Mouse (Mus musculus) midbrain, embryonic 12.5 days (tissue): Measurements from ENCODE around the gene Relt. TPM values are rescaled to one million over a fixed set of nuclear protein-coding genes. Genes with fewer than 3 reads are reported as not detected.

Experiments
- ATAC-seq: fragments of 200-750 bp; cut with Nextera tagmentation; 2 replicates; pipeline ENCODE4 v1.8.0; 2017; ENCODE audit warnings: low read depth, moderate TSS enrichment, moderate library complexity; ENCODE audit not compliant: low FRiP score
- H3K27ac ChIP-seq: fragments of 300-500 bp; sonication (generic); replicated peaks from 2 replicates; pipeline ENCODE4 v1.5.1; 2016; ENCODE audit warnings: mild to moderate bottlenecking
- H3K27me3 ChIP-seq: fragments of 300-500 bp; sonication (generic); 2 replicates; pipeline ENCODE4 v1.6.1; 2016; ENCODE audit warnings: mild to moderate bottlenecking
- H3K36me3 ChIP-seq: fragments of 300-500 bp; sonication (generic); 2 replicates; pipeline ENCODE4 v1.6.1; 2016
- H3K4me1 ChIP-seq: fragments of 300-500 bp; sonication (generic); 2 replicates; pipeline ENCODE4 v1.6.1; 2016
- H3K4me2 ChIP-seq: fragments of 300-500 bp; sonication (generic); replicated peaks from 2 replicates; pipeline ENCODE4 v1.6.1; 2016; ENCODE audit warnings: mild to moderate bottlenecking, moderate library complexity
- H3K4me3 ChIP-seq: fragments of 300-500 bp; sonication (generic); 2 replicates; pipeline ENCODE4 v1.5.1; 2016; ENCODE audit warnings: mild to moderate bottlenecking
- H3K9ac ChIP-seq: fragments of 300-500 bp; sonication (generic); replicated peaks from 2 replicates; pipeline ENCODE4 v1.6.1; 2016; ENCODE audit warnings: mild to moderate bottlenecking, moderate library complexity
- H3K9me3 ChIP-seq: fragments of 300-500 bp; sonication (generic); 2 replicates; pipeline ENCODE4 v1.6.1; 2016; ENCODE audit warnings: mild to moderate bottlenecking
- WGBS: fragments of 180-500 bp; shearing (Covaris S2); methylation state at CpG from one replicate; pipeline ENCODE4 v1.1.7; 2016; 5-methylcytosine and 5-hydroxymethylcytosine counted together
- polyA plus RNA-seq: library from polyadenylated mRNA; unstranded; fragments of >200 nt; fragmentation: Nextera tagmentation; extraction: Ambion mirVana; gene quantifications from 2 replicates; pipeline ENCODE4 v1.2.1, GENCODE M21; 2016

Relt gene
- polyA plus RNA-seq, 1 experiment from 2014 or later, result 2.4 TPM

DNA sequence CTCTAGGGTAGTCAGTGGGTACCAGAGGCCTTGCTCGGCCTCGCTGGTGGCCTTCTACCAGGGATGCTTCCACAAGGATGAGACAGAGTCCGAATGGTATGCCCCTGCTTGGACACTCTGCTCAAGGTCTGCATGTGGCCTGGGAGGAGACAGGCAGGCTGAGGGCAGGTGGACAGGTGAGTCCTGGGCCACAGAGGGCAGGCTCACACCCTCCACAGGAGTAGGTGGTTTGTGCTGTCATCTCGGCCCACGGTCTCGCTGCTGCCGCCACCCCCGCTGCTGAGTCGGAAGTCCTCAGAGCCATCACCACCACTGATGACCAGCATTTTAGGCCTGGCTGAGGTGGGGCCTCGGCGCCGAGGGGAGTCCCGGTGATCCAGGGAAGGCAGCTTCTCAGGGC is 10.0 kb upstream of the Relt start:
- no peaks in the 10 kb centered on the region for H3K4me1 ChIP-seq
- no peak overlapping the region for H3K4me3 ChIP-seq
- no peaks in the 10 kb centered on the region for H3K27me3 ChIP-seq
- no peak for ATAC-seq
- 95% methylated on average over 13 of the region's 13 CpGs for WGBS
- H3K9me3 ChIP-seq, result no peaks in the 10 kb centered on the region
- H3K36me3 ChIP-seq, result peaks cover 43% of the 10 kb centered on the region
- no peak overlapping the region for H3K27ac ChIP-seq
- H3K9ac ChIP-seq, result no peak overlapping the region
- no peak overlapping the region for H3K4me2 ChIP-seq

DNA sequence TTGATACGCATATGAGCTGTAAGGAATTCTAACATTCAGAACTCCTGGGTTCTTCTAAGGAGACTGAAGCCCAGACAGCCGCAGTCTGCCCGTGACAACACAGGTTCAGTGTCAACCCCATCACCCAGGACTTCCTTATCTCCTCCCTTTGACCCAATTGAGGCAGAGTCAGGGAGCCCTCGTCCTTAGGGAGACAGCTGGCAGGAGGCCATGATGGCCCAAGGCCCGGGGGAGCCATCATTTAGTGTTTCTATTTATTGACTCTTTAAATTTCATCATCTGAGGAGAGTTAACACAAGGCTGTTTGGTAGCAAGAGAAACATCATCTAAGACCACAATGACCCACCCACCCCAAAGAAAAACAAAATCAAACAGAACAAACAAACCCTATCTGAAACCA is 8.6 kb upstream of the Relt start:
- Histone ChIP-seq H3K4me2 (no peak overlapping the region), H3K27ac (no peak overlapping the region), H3K4me1 (no peaks in the 10 kb centered on the region), H3K9ac (no peak overlapping the region), H3K27me3 (no peaks in the 10 kb centered on the region), H3K9me3 (no peaks in the 10 kb centered on the region), H3K36me3 (peaks cover 31% of the 10 kb centered on the region), H3K4me3 (no peak overlapping the region)
- ATAC-seq, result no peak
- WGBS, result 88% methylated on average over 5 of the region's 5 CpGs

DNA sequence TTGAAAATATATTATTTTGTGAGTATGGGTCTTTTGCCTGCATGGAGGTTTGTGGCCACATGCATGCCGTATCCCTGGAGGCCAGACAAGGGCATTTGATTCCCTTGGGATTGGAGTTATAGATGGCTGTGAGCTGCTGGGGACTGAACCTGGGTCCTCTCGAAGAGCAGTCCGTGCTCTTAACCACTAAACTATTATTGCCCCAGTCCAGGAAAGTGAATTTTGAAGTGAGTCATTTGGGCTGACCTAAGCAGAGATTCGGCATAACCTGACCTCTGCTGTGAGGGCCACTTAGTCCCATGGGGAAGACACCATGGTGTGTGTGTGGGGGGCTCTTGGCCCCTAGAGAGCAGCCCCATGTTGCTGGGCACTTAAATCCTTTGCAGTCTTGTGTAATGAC is 8.1 kb upstream of the Relt start:
- Histone ChIP-seq H3K27me3 (no peaks in the 10 kb centered on the region), H3K4me3 (no peak overlapping the region), H3K9ac (no peak overlapping the region), H3K36me3 (peaks cover 26% of the 10 kb centered on the region), H3K4me1 (no peaks in the 10 kb centered on the region), H3K4me2 (no peak overlapping the region), H3K9me3 (no peaks in the 10 kb centered on the region), H3K27ac (no peak overlapping the region)
- 91% methylated on average over 4 of the region's 4 CpGs for WGBS
- no peak for ATAC-seq

DNA sequence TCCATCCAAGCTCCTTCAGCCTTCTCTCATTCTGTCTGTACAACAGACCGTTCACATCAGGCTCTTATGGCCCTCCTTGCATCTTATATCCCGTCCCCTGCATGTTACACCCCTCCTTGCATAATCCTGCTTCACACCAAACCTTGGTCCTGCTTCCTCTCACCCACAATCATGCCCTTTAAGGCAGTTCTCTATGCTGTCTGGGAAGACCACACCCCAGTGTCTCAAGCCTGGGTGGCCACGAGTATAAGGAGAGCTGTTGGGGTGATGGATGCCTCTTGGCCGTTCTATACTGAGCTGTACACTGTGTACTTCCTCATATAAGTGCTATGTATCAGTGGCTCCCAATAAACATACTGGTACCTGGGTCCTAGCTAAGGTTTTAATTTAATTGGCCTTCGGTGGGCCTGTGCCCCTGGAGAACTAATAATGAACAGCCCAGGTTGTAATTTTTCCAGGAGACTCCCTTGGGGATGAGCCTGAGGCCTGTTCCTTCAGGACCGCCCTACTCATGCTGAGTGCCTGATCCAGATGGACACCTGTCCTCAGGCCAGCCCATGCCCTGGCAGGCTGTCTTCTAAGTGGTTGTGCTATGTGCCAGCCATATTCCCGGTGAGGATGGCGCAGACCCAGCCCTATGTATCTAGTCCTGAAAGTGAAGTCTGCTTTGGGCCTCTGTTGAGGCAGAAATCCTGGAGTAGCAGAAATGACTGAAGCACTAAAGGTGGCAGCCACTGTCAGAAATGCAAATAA is 6.8 kb upstream of the Relt start:
- H3K9ac ChIP-seq, result no peak overlapping the region
- WGBS, result 87% methylated on average over 8 of the region's 8 CpGs
- no peak for ATAC-seq
- H3K9me3 ChIP-seq, result no peaks in the 10 kb centered on the region
- H3K27me3 ChIP-seq, result no peaks in the 10 kb centered on the region
- H3K4me1 ChIP-seq, result no peaks in the 10 kb centered on the region
- H3K4me3 ChIP-seq, result no peak overlapping the region
- H3K4me2 ChIP-seq, result no peak overlapping the region
- H3K36me3 ChIP-seq, result peaks cover 20% of the 10 kb centered on the region
- H3K27ac ChIP-seq, result no peak overlapping the region

DNA sequence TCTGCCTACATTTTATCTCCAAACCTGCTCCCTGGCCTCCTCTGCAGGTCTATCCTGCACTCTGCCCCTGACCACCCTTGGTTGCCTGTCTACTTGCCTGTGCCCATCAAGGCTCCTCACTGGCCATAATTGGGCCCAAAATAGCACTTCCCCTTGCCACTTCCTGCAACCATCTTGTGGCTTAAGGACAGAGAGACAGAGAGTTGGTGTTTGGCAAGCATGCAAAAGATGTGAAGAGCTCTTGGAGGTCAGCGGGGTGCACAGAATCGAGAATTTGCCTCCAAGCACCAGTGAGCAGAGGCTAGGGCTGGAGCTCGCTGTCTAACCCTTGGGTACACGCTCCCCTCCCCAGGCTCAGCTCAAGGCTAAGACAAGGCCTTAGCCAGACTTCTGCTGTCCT is 5.3 kb upstream of the Relt start:
- Histone ChIP-seq H3K36me3 (peaks cover 15% of the 10 kb centered on the region), H3K27me3 (no peaks in the 10 kb centered on the region), H3K4me1 (no peaks in the 10 kb centered on the region), H3K27ac (no peak overlapping the region), H3K4me3 (no peak overlapping the region), H3K4me2 (no peak overlapping the region), H3K9ac (no peak overlapping the region), H3K9me3 (no peaks in the 10 kb centered on the region)
- ATAC-seq, result no peak
- 76% methylated on average over 4 of the region's 4 CpGs for WGBS

DNA sequence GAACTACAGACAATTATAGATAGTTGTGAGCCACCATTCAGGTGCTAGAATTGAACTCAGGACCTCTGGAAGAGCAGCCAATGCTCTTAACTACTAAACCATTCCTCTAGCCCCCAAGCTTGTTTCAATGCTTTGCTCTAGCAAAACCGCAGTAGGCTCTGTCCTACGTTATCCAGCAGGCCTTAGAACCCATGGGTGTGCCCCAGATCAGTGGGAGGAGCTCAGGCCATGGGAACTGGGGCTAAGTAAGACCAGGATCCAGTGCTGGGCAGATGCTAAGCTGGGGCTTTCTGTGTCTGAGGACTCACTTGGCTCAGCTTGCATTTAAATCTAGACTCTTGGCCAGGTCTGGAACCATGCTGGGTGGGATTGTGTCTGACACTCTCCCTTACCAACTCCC is 4.3 kb upstream of the Relt start:
- WGBS, result 55% methylated on average over 2 of the region's 2 CpGs

DNA sequence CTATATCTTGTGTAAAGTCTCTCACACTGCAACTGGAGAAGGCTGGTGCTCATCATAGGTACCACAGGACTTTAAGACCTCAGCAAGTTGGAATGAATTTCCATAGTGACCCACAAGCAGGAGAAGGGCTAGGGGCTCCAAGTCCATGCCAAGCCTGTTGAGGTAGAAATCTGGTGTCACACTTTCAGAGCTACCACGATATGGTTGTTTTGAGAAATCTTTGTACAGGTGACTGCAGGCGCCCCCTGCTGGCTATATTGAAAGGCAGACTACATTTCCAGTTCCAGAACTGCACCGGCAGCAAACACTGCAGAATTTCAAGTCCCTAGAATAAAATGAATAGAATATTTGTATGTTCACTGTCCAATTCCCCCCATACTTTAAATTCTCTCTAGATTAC is 3.4 kb upstream of the Relt start:
- H3K36me3 ChIP-seq, result no peaks in the 10 kb centered on the region
- no peaks in the 10 kb centered on the region for H3K9me3 ChIP-seq
- no peak overlapping the region for H3K4me3 ChIP-seq
- peaks cover 10% of the 10 kb centered on the region for H3K4me1 ChIP-seq
- H3K4me2 ChIP-seq, result no peak overlapping the region
- H3K9ac ChIP-seq, result no peak overlapping the region
- no peak for ATAC-seq
- H3K27ac ChIP-seq, result no peak overlapping the region
- WGBS, result 15% methylated on average over 3 of the region's 3 CpGs
- peaks cover 6% of the 10 kb centered on the region for H3K27me3 ChIP-seq

More for the DNA sequence above, 4.3 kb upstream of the Relt start:
- H3K27ac ChIP-seq, result no peak overlapping the region
- H3K4me2 ChIP-seq, result no peak overlapping the region
- H3K4me3 ChIP-seq, result no peak overlapping the region
- no peaks in the 10 kb centered on the region for H3K9me3 ChIP-seq
- no peaks in the 10 kb centered on the region for H3K27me3 ChIP-seq
- no peak for ATAC-seq
- H3K36me3 ChIP-seq, result peaks cover 5% of the 10 kb centered on the region
- H3K9ac ChIP-seq, result no peak overlapping the region
- H3K4me1 ChIP-seq, result peaks cover 2% of the 10 kb centered on the region; the same call in 1 of the 2 replicates

DNA sequence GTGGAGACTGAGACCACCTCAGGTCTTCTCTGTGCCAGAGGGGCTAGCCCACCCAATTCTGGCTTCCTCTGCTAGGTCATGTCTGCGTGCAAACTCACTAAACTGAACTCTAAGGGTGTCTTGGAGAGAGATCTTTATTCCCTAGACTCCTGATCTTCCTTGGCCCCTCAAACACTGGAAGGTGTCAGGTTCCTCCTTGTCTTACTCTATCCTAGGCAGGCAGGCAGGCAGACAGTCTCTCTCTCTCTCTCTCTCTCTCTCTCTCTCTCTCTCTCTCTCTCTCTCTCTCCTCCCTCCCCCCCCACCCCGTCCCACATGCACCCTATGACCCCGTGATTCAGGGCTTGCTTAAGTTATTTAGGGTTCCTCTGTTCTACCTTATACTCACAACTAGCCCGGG is 893 bp downstream of the Relt start:
- H3K4me1 ChIP-seq, result peaks cover 13% of the 10 kb centered on the region
- H3K9ac ChIP-seq, result peak overlapping the region; percentile 76
- peak overlapping the region; percentile 97 for H3K4me2 ChIP-seq
- no peaks in the 10 kb centered on the region for H3K36me3 ChIP-seq
- H3K27me3 ChIP-seq, result peaks cover 6% of the 10 kb centered on the region
- H3K9me3 ChIP-seq, result no peaks in the 10 kb centered on the region
- H3K27ac ChIP-seq, result no peak overlapping the region
- peak overlapping the region; percentile 78 for H3K4me3 ChIP-seq
- WGBS, result 7% methylated on average over 4 of the region's 4 CpGs
- no peak for ATAC-seq

DNA sequence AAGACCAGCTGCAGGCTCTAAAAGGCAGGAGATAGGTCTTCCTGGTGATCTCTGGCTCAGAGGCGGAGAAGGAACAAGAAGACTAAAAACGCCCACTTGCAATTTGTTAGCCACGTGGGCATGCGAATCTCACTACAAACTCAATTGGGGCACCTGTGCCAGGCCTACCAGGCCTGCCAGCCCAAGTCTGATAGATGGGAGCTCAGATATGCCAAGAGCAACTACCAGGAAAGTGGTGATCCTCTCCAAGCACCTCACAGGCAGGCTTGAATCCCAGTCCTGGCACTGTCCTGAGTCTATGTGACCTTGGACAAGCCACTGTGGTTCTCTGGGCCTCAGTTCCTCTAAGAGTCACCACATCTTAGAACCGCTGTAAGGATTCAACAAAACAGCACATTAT is 2.0 kb downstream of the Relt start:
- WGBS, result 95% methylated on average over 5 of the region's 5 CpGs
- Histone ChIP-seq H3K9ac (no peak overlapping the region), H3K4me1 (peaks cover 13% of the 10 kb centered on the region), H3K36me3 (no peaks in the 10 kb centered on the region), H3K27me3 (peaks cover 6% of the 10 kb centered on the region), H3K9me3 (no peaks in the 10 kb centered on the region), H3K4me3 (no peak overlapping the region), H3K27ac (no peak overlapping the region), H3K4me2 (no peak overlapping the region)
- ATAC-seq, result no peak

DNA sequence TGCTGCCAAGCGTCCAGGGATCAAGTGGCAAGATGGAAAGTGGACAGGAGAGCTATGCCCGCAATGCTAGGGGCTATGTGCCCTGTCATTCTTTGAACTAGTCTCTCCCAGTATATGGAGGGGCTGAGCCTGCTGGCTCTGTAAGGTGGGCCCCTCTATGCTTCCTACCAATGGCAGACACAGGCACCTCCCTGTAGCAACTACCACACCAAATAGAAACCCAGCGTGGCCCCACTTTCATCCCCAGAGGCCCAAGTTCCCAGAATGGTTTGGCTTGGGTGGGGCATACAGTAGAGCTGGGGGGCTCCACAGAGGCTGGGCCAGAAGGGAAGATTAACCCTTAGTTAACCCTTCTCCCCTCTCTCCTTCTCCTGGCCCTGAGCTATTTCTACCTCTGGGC is 2.8 kb downstream of the Relt start:
- Histone ChIP-seq H3K4me1 (peaks cover 13% of the 10 kb centered on the region), H3K4me3 (no peak overlapping the region), H3K27ac (no peak overlapping the region), H3K27me3 (peaks cover 6% of the 10 kb centered on the region), H3K9me3 (no peaks in the 10 kb centered on the region), H3K9ac (no peak overlapping the region), H3K36me3 (no peaks in the 10 kb centered on the region), H3K4me2 (no peak overlapping the region)
- 80% methylated on average over 3 of the region's 3 CpGs for WGBS
- ATAC-seq, result no peak

DNA sequence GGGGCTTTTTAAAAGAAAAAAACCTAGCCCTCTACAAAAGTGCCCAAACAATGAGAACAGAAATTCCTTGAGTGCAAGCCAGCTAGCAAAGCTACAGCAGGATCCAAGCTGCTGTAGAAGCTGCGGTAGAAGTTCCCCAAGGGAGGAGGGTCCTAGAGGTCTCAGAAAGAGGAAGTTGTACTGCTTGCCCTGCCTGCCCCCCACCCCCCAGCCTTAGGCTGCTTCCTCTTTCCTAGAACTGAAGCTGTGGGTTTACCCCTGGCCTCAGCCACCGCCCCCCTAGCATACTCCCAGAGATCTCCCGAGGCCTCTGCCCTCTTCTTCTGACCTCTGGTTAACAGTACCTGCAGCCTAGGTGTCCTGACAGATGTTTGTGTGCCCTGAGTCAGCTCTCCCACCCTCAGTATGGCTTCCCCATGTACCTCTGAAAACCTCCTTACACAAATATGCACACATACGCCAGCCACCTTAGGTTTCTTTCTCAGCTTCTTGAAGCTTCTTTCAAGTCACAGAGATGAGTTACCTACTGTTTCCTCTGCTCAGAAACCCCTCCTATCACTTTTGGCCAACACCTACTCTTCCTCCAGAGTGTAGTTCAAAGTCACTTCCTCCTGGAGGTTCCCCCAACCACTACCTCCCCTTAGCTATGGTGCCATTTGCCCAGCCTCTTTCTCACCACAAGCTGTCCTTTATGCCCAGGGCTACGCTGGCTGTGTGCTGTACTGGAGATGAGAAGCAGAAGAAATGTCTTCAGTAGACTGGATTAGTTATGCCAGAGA is 7.3 kb downstream of the Relt start:
- Histone ChIP-seq H3K27me3 (no peaks in the 10 kb centered on the region), H3K4me3 (no peak overlapping the region), H3K4me1 (peaks cover 5% of the 10 kb centered on the region; the same call in 1 of the 2 replicates), H3K4me2 (no peak overlapping the region), H3K27ac (no peak overlapping the region), H3K9me3 (no peaks in the 10 kb centered on the region), H3K36me3 (no peaks in the 10 kb centered on the region), H3K9ac (no peak overlapping the region)
- ATAC-seq, result no peak
- 77% methylated on average over 5 of the region's 5 CpGs for WGBS

DNA sequence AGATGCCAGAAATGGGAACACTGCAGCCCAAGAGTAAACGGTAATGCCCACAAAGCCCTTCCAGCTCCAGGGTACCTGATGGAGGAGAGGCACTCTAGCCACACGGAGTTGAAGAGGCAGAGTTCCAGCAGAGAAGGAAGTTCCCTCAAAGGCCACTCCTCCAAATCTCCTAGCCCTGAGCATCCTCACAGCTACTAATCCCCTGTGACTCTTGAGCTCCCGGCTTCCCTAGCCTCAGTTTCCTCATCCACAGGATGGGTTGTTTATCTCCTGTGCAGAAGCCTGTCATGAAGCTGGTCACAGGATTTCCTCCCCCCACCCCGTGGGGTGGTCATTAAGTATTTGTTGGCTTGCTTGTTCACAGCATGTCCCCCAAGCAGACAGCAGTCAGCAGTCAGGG is 7.9 kb downstream of the Relt start:
- Histone ChIP-seq H3K27ac (no peak overlapping the region), H3K9me3 (no peaks in the 10 kb centered on the region), H3K4me2 (no peak overlapping the region), H3K36me3 (no peaks in the 10 kb centered on the region), H3K9ac (no peak overlapping the region), H3K27me3 (no peaks in the 10 kb centered on the region), H3K4me1 (peaks cover 5% of the 10 kb centered on the region; the same call in 1 of the 2 replicates), H3K4me3 (no peak overlapping the region)
- no peak for ATAC-seq
- WGBS, result 44% methylated on average over 4 of the region's 4 CpGs
